10 mouse cellular contexts compared by ENCODE assay signal in the genomic region with DNA sequence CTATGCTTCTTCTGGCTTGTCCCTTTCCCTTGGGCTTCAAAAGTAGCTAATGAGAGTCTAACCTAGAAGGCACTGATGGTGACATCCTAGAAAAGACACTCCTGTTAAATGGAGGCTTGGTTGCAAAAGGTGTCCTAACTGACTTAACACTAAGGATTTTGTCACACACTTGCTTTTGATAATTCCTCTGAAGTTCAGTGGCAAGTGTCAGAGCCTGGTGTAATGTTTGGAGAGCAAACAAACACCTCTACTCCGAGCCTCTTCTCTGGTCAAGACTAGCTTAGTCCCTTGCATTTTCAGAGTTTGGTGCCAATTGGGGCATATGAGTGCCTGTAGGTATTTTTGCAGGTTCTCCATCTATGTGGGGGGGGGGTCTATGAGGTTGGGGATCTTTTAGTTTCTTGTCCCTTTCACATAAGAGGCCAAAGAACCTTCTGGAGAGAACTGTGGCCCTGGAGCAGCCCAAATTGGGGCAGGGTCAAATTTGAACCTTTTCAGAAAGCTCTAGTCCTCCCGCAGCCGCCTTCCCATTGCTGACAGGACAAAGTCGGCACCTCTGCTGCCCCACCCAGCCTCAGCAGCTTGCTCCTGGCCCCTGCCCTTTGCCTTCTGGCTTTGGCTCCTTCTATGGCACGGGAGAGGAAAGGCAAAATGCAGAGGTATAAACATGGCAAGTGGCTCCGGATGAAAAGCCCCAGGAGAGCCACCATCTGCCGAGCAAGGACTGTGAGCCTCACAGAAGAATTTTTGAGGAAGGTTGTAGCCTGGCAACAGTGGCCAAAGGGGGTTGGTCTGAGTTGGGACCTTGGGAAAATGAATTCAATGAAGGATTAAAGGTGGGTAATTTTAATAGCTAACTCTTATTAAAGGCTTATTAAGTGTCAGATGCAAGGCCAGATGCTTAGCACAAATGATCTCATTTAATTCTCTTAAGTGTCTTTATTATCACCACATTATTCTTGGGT. TPM values are rescaled to one million over a fixed set of nuclear protein-coding genes. Genes with fewer than 3 reads are reported as not detected.
DNase-seq lines count a peak whose midpoint lies in the region; ATAC-seq and TF ChIP-seq lines count a peak whose summit lies in the region.
"Had no signal": no experiment of that assay in that cellular context is flagged by ENCODE, and none has a peak within 500 bp of the region (broad histone marks: within the 10 kb centered on the region; RNA-seq: fewer than 3 reads in every experiment).

No protein-coding gene starts in this region.

- H3K9me3 ChIP-seq in embryonic facial prominence, embryonic 12.5 days: no peaks in the 10 kb centered on the region
- H3K9me3 ChIP-seq in embryonic facial prominence, embryonic 10.5 days: no peaks in the 10 kb centered on the region
- H3K9me3 ChIP-seq in kidney, postnatal 0 days (replicated peaks; ENCODE audit: low read length): no peaks in the 10 kb centered on the region
- H3K9me3 ChIP-seq: G1E; megakaryocyte, embryonic 14.5 days had no signal

- no peak for TF ChIP-seq CTCF in layer of hippocampus, adult 2 months (conservative IDR thresholded peaks at IDR 0.05)
- TF ChIP-seq CTCF in bone marrow macrophage, adult 2 months (IDR thresholded peaks at IDR 0.05; ENCODE audit: low read depth, low read length): no peak
- TF ChIP-seq CTCF in kidney, postnatal 0 days (IDR thresholded peaks at IDR 0.05; ENCODE audit: low read depth): no peak

- no peak for ATAC-seq in embryonic facial prominence, embryonic 12.5 days (ENCODE audit: insufficient number of reproducible peaks, insufficient read depth, low FRiP score, low TSS enrichment)
- no peak for ATAC-seq in kidney, postnatal 0 days (replicated peaks; ENCODE audit: low FRiP score, low read depth)

- DNase-seq in embryonic facial prominence, embryonic 10.5 days (ENCODE audit: low spot score): no peak
- DNase-seq in layer of hippocampus, adult 2 months (ENCODE audit: low spot score in 2 of 2): no peak
- no peak for DNase-seq in layer of hippocampus, postnatal 36 days
- DNase-seq in kidney, postnatal 0 days (ENCODE audit: low spot score): no peak
- no peak for DNase-seq in spleen, postnatal 4 days (ENCODE audit: low spot score in 2 of 2)
- DNase-seq in thymus, postnatal 10 days (ENCODE audit: low spot score in 2 of 2): no peak

- no peak overlapping the region for H3K4me3 ChIP-seq in embryonic facial prominence, embryonic 12.5 days
- no peak overlapping the region for H3K4me3 ChIP-seq in embryonic facial prominence, embryonic 10.5 days
- H3K4me3 ChIP-seq in layer of hippocampus, adult 2 months: no peak overlapping the region
- H3K4me3 ChIP-seq in bone marrow macrophage, adult 2 months (ENCODE audit: insufficient read depth, low read length): no peak overlapping the region
- no peak overlapping the region for H3K4me3 ChIP-seq in kidney, postnatal 0 days (replicated peaks; ENCODE audit: low read depth, low read length)
- H3K4me3 ChIP-seq: megakaryocyte, embryonic 14.5 days had no signal

- 59% methylated on average over 7 of the region's 7 CpGs for WGBS in embryonic facial prominence, embryonic 12.5 days
- whole genome bisulfite sequencing in embryonic facial prominence, embryonic 10.5 days: 63% methylated on average over 7 of the region's 7 CpGs
- 63% methylated on average over 7 of the region's 7 CpGs for WGBS in kidney, postnatal 0 days

- H3K27me3 ChIP-seq in embryonic facial prominence, embryonic 12.5 days: peaks cover 7% of the 10 kb centered on the region
- peaks cover 94% of the 10 kb centered on the region for H3K27me3 ChIP-seq in embryonic facial prominence, embryonic 10.5 days (replicated peaks; ENCODE audit: low read depth, poor library complexity, severe bottlenecking)
- H3K27me3 ChIP-seq in kidney, postnatal 0 days (ENCODE audit: insufficient read depth, low read length): no peaks in the 10 kb centered on the region

- no peak for TF ChIP-seq POLR2A in bone marrow macrophage, adult 2 months (IDR thresholded peaks at IDR 0.05; ENCODE audit: borderline replicate concordance, low read depth, low read length)

- peak overlapping the region; percentile 32; the same call in 1 of the 2 replicates for H3K4me2 ChIP-seq in embryonic facial prominence, embryonic 12.5 days (replicated peaks)
- H3K4me2 ChIP-seq in kidney, postnatal 0 days (ENCODE audit: low read length): no peak overlapping the region

- no peak overlapping the region for H3K27ac ChIP-seq in embryonic facial prominence, embryonic 12.5 days
- H3K27ac ChIP-seq in embryonic facial prominence, embryonic 10.5 days (replicated peaks): no peak overlapping the region
- H3K27ac ChIP-seq in layer of hippocampus, adult 2 months: peak overlapping the region; percentile 51; the same call in 1 of the 2 replicates
- H3K27ac ChIP-seq in bone marrow macrophage, adult 2 months (ENCODE audit: insufficient read depth, low read depth, low read length): peak overlapping the region; percentile 95
- peak overlapping the region; percentile 60; the same call in 1 of the 2 replicates for H3K27ac ChIP-seq in kidney, postnatal 0 days

- no peaks in the 10 kb centered on the region for H3K36me3 ChIP-seq in embryonic facial prominence, embryonic 12.5 days
- no peaks in the 10 kb centered on the region for H3K36me3 ChIP-seq in embryonic facial prominence, embryonic 10.5 days (replicated peaks)
- H3K36me3 ChIP-seq in kidney, postnatal 0 days (ENCODE audit: insufficient read depth, low read length): no peaks in the 10 kb centered on the region
- H3K36me3 ChIP-seq: G1E had no signal

- H3K9ac ChIP-seq in embryonic facial prominence, embryonic 12.5 days: no peak overlapping the region
- no peak overlapping the region for H3K9ac ChIP-seq in kidney, postnatal 0 days (ENCODE audit: low read depth, low read length)

- H3K4me1 ChIP-seq in embryonic facial prominence, embryonic 12.5 days: no peaks in the 10 kb centered on the region
- peaks cover 23% of the 10 kb centered on the region for H3K4me1 ChIP-seq in embryonic facial prominence, embryonic 10.5 days
- peaks cover 58% of the 10 kb centered on the region for H3K4me1 ChIP-seq in bone marrow macrophage, adult 2 months (ENCODE audit: control insufficient read depth, insufficient read depth, low read length)
- no peaks in the 10 kb centered on the region for H3K4me1 ChIP-seq in kidney, postnatal 0 days (replicated peaks; ENCODE audit: insufficient read depth, low read length)

RNA-seq across cellular contexts. Expression of gene Prps1, which starts 55.6 kb away (rescaled TPM):
- 58.1 and 60.7 TPM in 2 replicates for polyA plus RNA-seq in embryonic facial prominence, embryonic 12.5 days (2016; fragmentation: Nextera tagmentation; extraction: Ambion mirVana)
- 89.6 TPM in 2 replicates for polyA plus RNA-seq in embryonic facial prominence, embryonic 10.5 days (2016; fragmentation: Nextera tagmentation; extraction: Ambion mirVana)
- total RNA-seq in layer of hippocampus, adult 2 months (2021): 10 to 100 TPM; 64.0 to 85.7 TPM
- total RNA-seq in layer of hippocampus, postnatal 36 days (2021): 10 to 100 TPM; 72.5 to 77.2 TPM
- polyA plus RNA-seq in bone marrow macrophage, adult 2 months (2012; ENCODE audit: insufficient read depth, insufficient read length, missing spikeins): 8.4 and 9.8 TPM in 2 replicates
- 32.6 and 36.1 TPM in 2 replicates for polyA plus RNA-seq in kidney, postnatal 0 days (2015; fragmentation: Nextera tagmentation; extraction: Ambion mirVana)

Comparison
In these comparisons a context has a peak if more than half of its experiments do, and no peak if none do; other contexts are left out.
1. H3K27ac ChIP-seq: peak in layer of hippocampus, adult 2 months (single experiment), bone marrow macrophage, adult 2 months (single experiment) and kidney, postnatal 0 days (single experiment); none in embryonic facial prominence, embryonic 12.5 days (single experiment) and embryonic facial prominence, embryonic 10.5 days (single experiment).